In genomic region chr4:106798908-106799546, GRCm38 (mm10) we compare ENCODE assay signal across 8 mouse cellular contexts. TPM values are rescaled to one million over a fixed set of nuclear protein-coding genes. Genes with fewer than 3 reads are reported as not detected.
DNase-seq lines count a peak whose midpoint lies in the region; ATAC-seq lines count a peak whose summit lies in the region.

No protein-coding gene starts in this region.

- peaks cover 15% of the 10 kb centered on the region for H3K4me1 ChIP-seq in heart, embryonic 16.5 days (ENCODE audit: control insufficient read depth, insufficient read depth, low read length)
- H3K4me1 ChIP-seq in liver, embryonic 13.5 days (replicated peaks), result peaks cover 73% of the 10 kb centered on the region

- H3K27ac ChIP-seq in heart, embryonic 16.5 days (ENCODE audit: low read length), result peak overlapping the region; percentile 87
- peak overlapping the region; percentile 18 for H3K27ac ChIP-seq in liver, embryonic 13.5 days

- 32% methylated on average over 10 of the region's 10 CpGs for WGBS in heart, embryonic 16.5 days
- WGBS in liver, embryonic 13.5 days (ENCODE audit: insufficient replicate concordance), result 65% methylated on average over 10 of the region's 10 CpGs

- H3K9me3 ChIP-seq in heart, embryonic 16.5 days (replicated peaks; ENCODE audit: control insufficient read depth, low read length), result no peaks in the 10 kb centered on the region
- H3K9me3 ChIP-seq in liver, embryonic 13.5 days (replicated peaks), result 0 out of 2 replicates have a peak, but pooled peaks cover 4% of the 10 kb centered on the region

- DNase-seq in kidney, adult 11 months, result peak; percentile 52
- DNase-seq in kidney, postnatal 10 days, result no peak
- peak; percentile 71 for DNase-seq in adrenal gland, postnatal 14 days
- DNase-seq in liver, embryonic 13.5 days, result no peak
- DNase-seq in T-cell, adult 2 months (ENCODE audit: low spot score), result no peak
- DNase-seq in embryo, embryonic 9.5 days (ENCODE audit: extremely low spot score), result no peak
- no peak for DNase-seq in urinary bladder, postnatal 36 days (ENCODE audit: low spot score in 2 of 2)

- H3K4me3 ChIP-seq in heart, embryonic 16.5 days (ENCODE audit: low read length), result peak overlapping the region; percentile 50
- peak overlapping the region; percentile 35 for H3K4me3 ChIP-seq in liver, embryonic 13.5 days (replicated peaks)

- H3K27me3 ChIP-seq in heart, embryonic 16.5 days (ENCODE audit: control insufficient read depth, insufficient read depth, low read length), result no peaks in the 10 kb centered on the region
- H3K27me3 ChIP-seq in liver, embryonic 13.5 days, result no peaks in the 10 kb centered on the region

- no peaks in the 10 kb centered on the region for H3K36me3 ChIP-seq in heart, embryonic 16.5 days (ENCODE audit: control insufficient read depth, insufficient read depth)
- peaks cover 10% of the 10 kb centered on the region for H3K36me3 ChIP-seq in liver, embryonic 13.5 days

- peak overlapping the region; percentile 62 for H3K4me2 ChIP-seq in heart, embryonic 16.5 days (ENCODE audit: low read depth, low read length)
- H3K4me2 ChIP-seq in liver, embryonic 13.5 days, result peak overlapping the region; percentile 58

- peak; percentile 37 for ATAC-seq in heart, embryonic 16.5 days (replicated peaks; ENCODE audit: extremely low read depth, insufficient read depth, low FRiP score)
- no peak for ATAC-seq in liver, embryonic 13.5 days (ENCODE audit: low read depth)

- peak overlapping the region; percentile 65 for H3K9ac ChIP-seq in heart, embryonic 16.5 days (ENCODE audit: low read length)
- H3K9ac ChIP-seq in liver, embryonic 13.5 days, result peak overlapping the region; percentile 60; the same call in 1 of the 2 replicates

RNA-seq across cellular contexts. Expression of gene Acot11, which starts 5.8 kb away (rescaled TPM):
- 55.2 and 61.6 TPM in 2 replicates for total RNA-seq in adrenal gland, postnatal 14 days (2021)
- polyA plus RNA-seq in heart, embryonic 16.5 days (2015; fragmentation: Nextera tagmentation; extraction: Ambion mirVana), result 7.9 and 8.1 TPM in 2 replicates
- 5.0 TPM in 2 replicates for polyA plus RNA-seq in liver, embryonic 13.5 days (2015; fragmentation: Nextera tagmentation; extraction: Ambion mirVana)

Comparison
In these comparisons a context has a peak if more than half of its experiments do, and no peak if none do; other contexts are left out.
1. DNase-seq: peak in kidney, adult 11 months (single experiment) and adrenal gland, postnatal 14 days (single experiment); none in kidney, postnatal 10 days (single experiment), liver, embryonic 13.5 days (single experiment), T-cell, adult 2 months (single experiment), embryo, embryonic 9.5 days (single experiment) and urinary bladder, postnatal 36 days (0 of 2).